Mouse (Mus musculus) thymus, postnatal 36 days (tissue): ENCODE measurements at regions not wholly inside any gene's neighbourhood (a gene's known extent, or its start where the extent isn't known, plus 50 kb on each side); places are given as distances from the start of the nearest gene placed in this dataset.
A peak's percentile ranks its signal among the peaks of the same experiment; 100 is the strongest.

Experiments used
- DNase-seq, 2 experiments: peaks; one replicate each; pipeline ENCODE4 v3.0.0; 2022; ENCODE audit warnings: mixed read lengths in 2 of 2

DNA sequence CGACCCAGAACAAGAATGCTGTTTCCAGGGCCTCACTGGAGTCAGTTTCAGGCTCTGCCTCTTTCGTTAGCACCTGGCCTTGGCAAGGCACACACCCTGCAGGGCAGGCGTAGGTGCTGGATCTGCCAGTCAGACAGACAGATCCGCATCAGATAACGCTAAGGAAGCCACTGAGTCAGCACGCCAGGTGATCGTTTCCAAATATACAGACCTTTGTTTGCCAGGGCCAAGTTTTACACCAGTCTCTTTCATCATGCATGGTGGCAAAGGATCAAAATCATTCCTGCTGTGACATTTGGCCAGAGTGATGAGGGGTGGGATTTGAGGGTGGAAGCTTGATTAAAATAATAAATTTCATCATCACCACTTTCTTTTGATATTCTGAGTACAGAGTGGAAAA is 411.0 kb downstream of the Ofcc1 start:
- DNase-seq, result peak; percentile 1 to 2

DNA sequence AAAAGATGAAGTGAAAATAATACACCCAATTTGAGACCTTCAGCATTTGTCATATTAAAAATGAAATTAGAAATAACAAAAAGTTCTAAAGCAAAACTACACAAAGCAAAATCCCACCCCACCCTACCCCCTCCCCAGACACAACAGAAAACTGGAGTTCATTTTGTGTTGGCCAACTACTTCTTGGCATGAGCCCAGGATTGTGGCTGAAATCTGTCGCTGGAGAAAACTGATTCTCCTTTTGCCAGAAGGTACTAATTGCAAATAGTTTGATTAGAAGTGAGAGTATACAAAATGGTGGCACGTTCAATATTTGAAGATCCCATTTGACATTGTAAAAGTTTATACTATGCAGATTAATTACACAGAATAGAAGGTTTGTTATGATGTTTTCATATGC is 426.0 kb downstream of the Ofcc1 start:
- DNase-seq, result no peak

GRCm38 (mm10) chr13:39931487-39931886 is 429.8 kb downstream of the Ofcc1 start:
- DNase-seq, result no peak

- no peak for DNase-seq
Observed at GRCm38 (mm10) chr13:39928573-39928972, 432.7 kb downstream of the Ofcc1 start.

GRCm38 (mm10) chr13:39924366-39924765 is 436.9 kb downstream of the Ofcc1 start:
- DNase-seq, result no peak

GRCm38 (mm10) chr13:39923113-39923512 is 438.1 kb downstream of the Ofcc1 start:
- no peak for DNase-seq

GRCm38 (mm10) chr13:39907720-39908119 is 453.5 kb downstream of the Ofcc1 start:
- DNase-seq, result no peak

- no peak for DNase-seq
Observed at GRCm38 (mm10) chr13:39904264-39904663, 457.0 kb downstream of the Ofcc1 start.

DNA sequence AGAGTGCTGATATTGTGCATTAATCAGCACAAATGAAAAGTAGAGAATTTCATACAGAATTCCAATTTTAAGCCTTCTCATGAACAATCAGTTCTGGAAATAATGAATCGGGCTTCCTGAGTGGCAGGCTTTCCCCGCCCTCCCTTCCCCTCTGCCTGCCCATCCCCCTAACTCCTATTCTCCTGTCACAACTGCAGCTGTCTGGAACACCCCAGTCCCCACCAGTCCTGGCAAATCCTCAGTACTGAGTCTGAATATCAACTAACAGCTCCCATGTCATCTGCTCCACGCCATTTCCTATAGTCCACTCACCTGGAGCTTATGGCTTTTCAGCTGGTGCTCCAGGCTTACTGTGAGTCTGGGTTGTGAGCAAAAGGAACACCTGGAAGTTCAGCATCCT is 457.9 kb downstream of the Ofcc1 start:
- DNase-seq, result no peak

GRCm38 (mm10) chr13:39899332-39899731 is 461.9 kb downstream of the Ofcc1 start:
- no peak for DNase-seq

DNA sequence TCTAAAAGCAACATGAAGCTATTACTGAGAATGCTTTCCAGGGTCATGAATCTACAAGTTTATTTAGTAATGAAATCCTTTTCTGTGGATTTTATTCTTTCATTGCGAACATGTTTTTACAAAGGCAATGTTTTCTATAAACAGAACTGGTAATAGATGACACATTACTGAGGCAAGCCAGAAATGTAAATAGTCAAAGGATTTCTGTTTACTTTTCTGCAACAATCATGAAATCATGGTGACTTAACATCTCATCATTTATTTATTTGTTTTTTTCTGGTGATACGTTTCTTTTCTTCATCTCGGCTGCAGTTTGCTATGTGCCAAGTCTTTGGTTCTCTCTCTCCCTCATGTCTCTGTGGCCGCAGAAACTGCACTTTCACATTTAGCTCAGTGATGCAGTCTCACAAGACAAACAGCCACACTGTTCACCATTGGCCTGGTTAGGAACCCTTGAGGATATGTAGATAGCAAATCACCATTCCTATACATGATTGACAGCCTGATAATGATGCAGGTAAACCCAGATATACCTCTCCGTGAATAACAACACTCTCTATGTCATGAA is 462.8 kb downstream of the Ofcc1 start:
- no peak for DNase-seq

DNA sequence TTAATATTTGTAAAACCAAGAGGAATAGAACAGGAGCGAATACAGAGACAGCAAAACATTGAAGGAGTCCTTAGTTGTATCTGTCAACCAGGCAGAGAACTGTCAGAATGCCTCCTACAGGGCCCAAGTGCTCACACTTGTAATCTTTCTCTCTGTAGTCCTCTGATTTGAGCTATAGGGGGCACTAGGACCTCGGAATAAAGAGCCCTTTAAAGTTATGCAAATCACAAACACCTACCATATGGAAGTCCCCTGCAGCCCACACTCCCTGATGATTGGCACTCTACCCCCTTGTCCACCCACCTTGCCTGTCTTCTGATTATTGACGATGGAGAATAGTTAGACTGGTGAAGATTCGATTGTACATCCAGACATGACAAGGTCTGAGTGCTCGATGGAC is 467.1 kb downstream of the Ofcc1 start:
- no peak for DNase-seq

DNA sequence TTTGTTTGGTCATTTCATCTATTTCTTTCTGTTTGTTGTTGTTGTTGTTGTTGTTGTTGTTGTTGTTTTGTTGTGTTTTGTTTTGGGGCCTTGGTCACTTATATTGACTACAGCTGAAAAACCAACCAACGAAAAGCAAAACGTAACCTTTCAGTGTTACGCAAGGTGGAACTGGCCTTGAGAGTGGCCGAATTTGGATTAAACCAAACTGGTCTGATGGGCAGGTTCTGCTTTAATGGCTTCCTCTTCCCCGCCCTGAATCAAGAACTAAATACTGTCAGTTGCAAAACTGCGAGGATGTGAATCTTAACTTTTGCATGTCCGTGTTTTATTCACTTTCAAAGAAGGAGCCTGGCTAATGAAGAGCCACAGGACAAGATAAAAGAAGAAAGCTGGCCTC is 480.2 kb downstream of the Ofcc1 start:
- DNase-seq, result no peak

DNA sequence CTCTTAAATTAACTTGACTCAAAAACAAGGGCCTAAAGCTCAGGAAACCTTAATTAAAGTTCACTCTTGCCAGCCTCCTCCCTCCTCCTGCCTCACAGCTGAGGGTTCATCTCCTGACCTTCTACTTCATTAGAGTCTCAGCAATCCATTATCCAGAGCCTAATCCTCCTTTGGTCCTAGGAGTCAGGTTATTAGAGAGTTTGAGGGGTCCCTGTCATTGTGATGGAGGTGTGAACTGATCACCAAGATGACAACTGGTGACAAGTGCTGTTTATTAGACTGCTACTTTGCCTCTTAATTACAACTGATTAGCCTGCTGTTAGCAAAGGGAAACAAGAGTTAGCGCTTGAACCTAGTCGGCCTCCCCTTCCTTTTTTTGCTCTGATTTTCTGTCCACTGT is 481.1 kb downstream of the Ofcc1 start:
- DNase-seq, result no peak

- no peak for DNase-seq
Observed at GRCm38 (mm10) chr13:39877361-39878141, 483.7 kb downstream of the Ofcc1 start.

- no peak for DNase-seq
Observed at GRCm38 (mm10) chr13:39852257-39852800, 508.9 kb downstream of the Ofcc1 start.

- DNase-seq, result no peak
Observed at GRCm38 (mm10) chr13:39849391-39849790, 511.9 kb downstream of the Ofcc1 start.

GRCm38 (mm10) chr13:39836053-39836584 is 525.1 kb downstream of the Ofcc1 start:
- no peak for DNase-seq

- DNase-seq, result no peak
Observed at GRCm38 (mm10) chr13:39835302-39835701, 525.9 kb downstream of the Ofcc1 start.

GRCm38 (mm10) chr13:39834521-39835245 is 526.6 kb downstream of the Ofcc1 start:
- DNase-seq, result no peak

- DNase-seq, result peak in 1 of 2 experiments; percentile 4
Observed at GRCm38 (mm10) chr13:39823965-39824555, 537.2 kb downstream of the Ofcc1 start.

GRCm38 (mm10) chr13:39823346-39823954 is 537.8 kb downstream of the Ofcc1 start:
- DNase-seq, result no peak

DNA sequence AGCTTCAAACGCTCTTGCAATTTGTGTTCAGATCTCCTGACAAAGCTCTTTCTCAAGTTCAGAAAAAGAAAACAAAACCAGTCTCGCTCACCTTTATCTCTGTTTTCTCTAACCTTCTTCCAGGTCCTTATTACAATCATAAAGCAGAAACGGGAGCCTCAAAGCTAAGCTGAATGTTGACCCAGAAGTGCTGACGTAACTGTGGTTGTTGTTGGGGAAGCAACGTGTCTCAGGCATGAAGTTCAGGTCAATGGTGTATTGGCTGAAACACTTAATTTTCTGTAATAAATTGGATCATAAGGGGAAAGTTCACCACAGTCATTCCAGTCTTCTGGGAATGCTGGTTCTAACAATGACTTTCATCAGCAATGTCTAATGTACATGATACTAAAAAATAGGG is 586.7 kb downstream of the Ofcc1 start:
- no peak for DNase-seq
